Mouse (Mus musculus) heart, postnatal 0 days (tissue): ENCODE measurements around the gene Slc44a3.

Experiments used
- CTCF ChIP-seq: IDR thresholded peaks from 2 replicates; pipeline ENCODE4 v1.5.1; 2016; ENCODE audit warnings: antibody characterized with exemption, control low read depth, low read depth
- EP300 ChIP-seq: IDR thresholded peaks from 2 replicates; pipeline ENCODE4 v1.6.1; 2016; ENCODE audit warnings: antibody characterized with exemption, low read depth

GRCm38 (mm10) chr3:121500225-121500624, 32.0 kb downstream of the Slc44a3 start:
- TF ChIP-seq CTCF (peak; percentile 98), EP300 (no peak)
